Mouse (Mus musculus): ENCODE data around the gene Ssr1. TPM values are rescaled to one million over a fixed set of nuclear protein-coding genes. Genes with fewer than 3 reads are reported as not detected.

The Ssr1 gene
- total RNA-seq, 2 experiments from 2014 or later = 84.5 to 86.1 TPM

- intact Hi-C loops (cut with DNase I) = no loop called here
These were observed 35.3 kb downstream of the Ssr1 start for GRCm38 (mm10) chr13:37958498-37959238.

GRCm38 (mm10) chr13:37954318-37954717 lies 39.7 kb downstream of the Ssr1 start:
- intact Hi-C loops (cut with DNase I) = no loop called here
- DNase-seq = no peak

More at GRCm38 (mm10) chr13:37958498-37959238, 35.3 kb downstream of the Ssr1 start:
- no peak for DNase-seq

- intact Hi-C loops (cut with DNase I) = no loop called here
- DNase-seq = no peak
These were observed 41.0 kb downstream of the Ssr1 start for GRCm38 (mm10) chr13:37952981-37953380.

- peak; percentile 89 for DNase-seq
- intact Hi-C loops (cut with DNase I) = no loop called here
These were observed 47.3 kb downstream of the Ssr1 start for GRCm38 (mm10) chr13:37946734-37947133.

GRCm38 (mm10) chr13:37945392-37945791 lies 48.6 kb downstream of the Ssr1 start:
- intact Hi-C loops (cut with DNase I) = no loop called here
- DNase-seq = peak; percentile 22

GRCm38 (mm10) chr13:37944306-37944705 lies 49.7 kb downstream of the Ssr1 start:
- intact Hi-C loops (cut with DNase I) = no loop called here
- peak; percentile 31 for DNase-seq

GRCm38 (mm10) chr13:37943466-37943865 lies 50.6 kb downstream of the Ssr1 start:
- intact Hi-C loops (cut with DNase I) = no loop called here
- no peak for DNase-seq

GRCm38 (mm10) chr13:37942887-37943331 lies 51.1 kb downstream of the Ssr1 start:
- no peak for DNase-seq
- intact Hi-C loops (cut with DNase I) = no loop called here

- intact Hi-C loops (cut with DNase I) = no loop called here
- no peak for DNase-seq
These were observed 51.8 kb downstream of the Ssr1 start for GRCm38 (mm10) chr13:37941950-37942886.

- no peak for DNase-seq
- intact Hi-C loops (cut with DNase I) = no loop called here
These were observed 52.8 kb downstream of the Ssr1 start for GRCm38 (mm10) chr13:37941138-37941645.

- intact Hi-C loops (cut with DNase I) = no loop called here
- no peak for DNase-seq
These were observed 53.4 kb downstream of the Ssr1 start for GRCm38 (mm10) chr13:37940649-37941048.

GRCm38 (mm10) chr13:37940167-37940566 lies 53.9 kb downstream of the Ssr1 start:
- DNase-seq = no peak
- intact Hi-C loops (cut with DNase I) = no loop called here

- DNase-seq = no peak
- intact Hi-C loops (cut with DNase I) = no loop called here
These were observed 57.7 kb downstream of the Ssr1 start for GRCm38 (mm10) chr13:37936351-37936750.

- intact Hi-C loops (cut with DNase I) = no loop called here
- DNase-seq = peak; percentile 23
These were observed 59.1 kb downstream of the Ssr1 start for GRCm38 (mm10) chr13:37934920-37935319.

- intact Hi-C loops (cut with DNase I) = no loop called here
These were observed 59.9 kb downstream of the Ssr1 start for GRCm38 (mm10) chr13:37934075-37934474.

GRCm38 (mm10) chr13:37931210-37931922 lies 62.7 kb downstream of the Ssr1 start:
- no peak for DNase-seq
- intact Hi-C loops (cut with DNase I) = no loop called here

More at GRCm38 (mm10) chr13:37934075-37934474, 59.9 kb downstream of the Ssr1 start:
- DNase-seq = no peak

GRCm38 (mm10) chr13:37930621-37931020 lies 63.4 kb downstream of the Ssr1 start:
- intact Hi-C loops (cut with DNase I) = no loop called here
- no peak for DNase-seq

- DNase-seq = no peak
- intact Hi-C loops (cut with DNase I) = no loop called here
These were observed 63.9 kb downstream of the Ssr1 start for GRCm38 (mm10) chr13:37930091-37930490.

- intact Hi-C loops (cut with DNase I) = no loop called here
- DNase-seq = no peak
These were observed 64.5 kb downstream of the Ssr1 start for GRCm38 (mm10) chr13:37929532-37929931.

- intact Hi-C loops (cut with DNase I) = no loop called here
- no peak for DNase-seq
These were observed 67.6 kb downstream of the Ssr1 start for GRCm38 (mm10) chr13:37926394-37926793.
